Comparison of ENCODE assay signal across 21 mouse cellular contexts in the genomic region with DNA sequence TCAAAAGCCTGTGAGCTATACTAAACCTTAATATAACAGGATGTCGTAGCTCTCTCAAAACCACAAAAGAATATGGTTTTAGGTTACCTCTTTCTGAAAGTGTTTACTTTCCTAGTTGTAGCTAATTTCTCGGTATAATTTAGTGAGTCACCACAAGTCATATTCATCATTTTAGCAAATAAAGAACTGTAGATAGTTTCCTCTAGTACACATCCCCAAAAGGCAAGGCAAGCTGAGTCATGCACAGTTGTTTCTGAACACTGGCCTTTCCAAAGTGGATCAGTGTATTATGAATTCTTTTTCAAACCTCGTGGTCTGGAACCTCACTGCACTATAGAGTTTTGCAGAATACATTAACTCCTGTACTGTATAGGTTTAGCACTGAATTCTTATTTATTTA.
"Had no signal": no experiment of that assay in that cellular context is flagged by ENCODE, and none has a peak within 500 bp of the region (broad histone marks: within the 10 kb centered on the region; RNA-seq: fewer than 3 reads in every experiment).

No protein-coding gene starts in this region.

- H3K9ac ChIP-seq: liver, embryonic 15.5 days; liver, postnatal 0 days; lung, embryonic 15.5 days; midbrain, embryonic 13.5 days; neural tube, embryonic 13.5 days; neural tube, embryonic 15.5 days had no signal

- H3K27ac ChIP-seq: liver, embryonic 15.5 days; lung, embryonic 15.5 days; macrophage; midbrain, embryonic 13.5 days; neural tube, embryonic 13.5 days; neural tube, embryonic 15.5 days had no signal

- H3K4me2 ChIP-seq: liver, embryonic 15.5 days; lung, embryonic 15.5 days; midbrain, embryonic 11.5 days; midbrain, embryonic 13.5 days; neural tube, embryonic 13.5 days; neural tube, embryonic 15.5 days had no signal

- H3K36me3 ChIP-seq: liver, embryonic 15.5 days; lung, embryonic 15.5 days; midbrain, embryonic 13.5 days; neural tube, embryonic 13.5 days; neural tube, embryonic 15.5 days had no signal

- DNase-seq: liver, postnatal 0 days; lung, adult 2 months; lung, postnatal 14 days; lung, postnatal 36 days; right cerebral cortex, postnatal 14 days; right cerebral cortex, postnatal 4 days; spleen, adult 18-20 months; thymus, adult 18-20 months; thymus, postnatal 14 days; thymus, postnatal 36 days had no signal

- H3K4me3 ChIP-seq: liver, embryonic 15.5 days; lung, embryonic 15.5 days; megakaryocyte, embryonic 14.5 days; midbrain, embryonic 13.5 days; myocyte; neural tube, embryonic 13.5 days; neural tube, embryonic 15.5 days had no signal

- H3K9me3 ChIP-seq: liver, embryonic 15.5 days; lung, embryonic 15.5 days; megakaryocyte, embryonic 14.5 days; midbrain, embryonic 13.5 days; neural tube, embryonic 13.5 days; neural tube, embryonic 15.5 days had no signal

- H3K4me1 ChIP-seq: liver, embryonic 15.5 days; lung, embryonic 15.5 days; megakaryocyte, embryonic 14.5 days; midbrain, embryonic 13.5 days; neural tube, embryonic 13.5 days; neural tube, embryonic 15.5 days had no signal

- H3K27me3 ChIP-seq: liver, embryonic 15.5 days; lung, embryonic 15.5 days; megakaryocyte, embryonic 14.5 days; midbrain, embryonic 13.5 days; neural tube, embryonic 13.5 days; neural tube, embryonic 15.5 days had no signal

- ATAC-seq: liver, postnatal 0 days; lung, postnatal 0 days; midbrain, embryonic 13.5 days; midbrain, embryonic 16.5 days had no signal
